Mouse (Mus musculus): ENCODE measurements around the gene Cpne8. TPM values are rescaled to one million over a fixed set of nuclear protein-coding genes. Genes with fewer than 3 reads are reported as not detected.
"Not testable (repeated sequence)": the region's sequence is repeated elsewhere in the genome, so short reads cannot be mapped to it uniquely, and the experiment has no call there.

Cpne8 gene
- polyA plus RNA-seq, 1 experiment from 2014 or later, result 12.7 TPM

DNA sequence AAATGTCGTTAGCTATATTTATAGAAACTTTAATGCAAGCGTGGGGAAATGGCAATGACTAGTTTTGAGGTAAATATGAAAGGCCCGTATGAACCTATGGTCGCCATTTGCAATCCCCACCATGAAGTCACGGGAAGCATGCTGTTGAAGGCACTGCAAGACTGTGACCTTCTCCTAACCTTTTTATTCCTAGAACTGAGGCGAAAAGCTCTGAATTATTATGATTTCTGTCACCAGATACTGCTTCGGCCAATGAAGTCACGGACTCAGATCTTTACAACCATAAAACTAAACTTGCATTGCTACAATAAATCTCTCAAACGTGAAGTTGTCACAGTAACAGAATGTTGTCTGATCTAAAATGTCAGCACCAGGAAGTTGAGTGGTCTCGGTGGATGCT lies 33.4 kb downstream of the Cpne8 start:
- no peak overlapping the region for H3K27ac ChIP-seq (ENCODE audit: low read depth, low read length)
- no peaks in the 10 kb centered on the region for H3K36me3 ChIP-seq (ENCODE audit: control insufficient read depth, insufficient read depth, low read length)
- WGBS, result 76% methylated on average over 10 of the region's 10 CpGs
- no peak overlapping the region for H3K4me2 ChIP-seq (replicated peaks; ENCODE audit: low read depth, low read length)
- no peak overlapping the region for H3K9ac ChIP-seq (ENCODE audit: low read depth, low read length)
- H3K4me3 ChIP-seq (ENCODE audit: low read length), result no peak overlapping the region
- no peak for ATAC-seq (ENCODE audit: low FRiP score, low TSS enrichment)
- no peaks in the 10 kb centered on the region; the same call in 1 of the 2 replicates for H3K9me3 ChIP-seq (ENCODE audit: control insufficient read depth, low read length)
- H3K4me1 ChIP-seq (ENCODE audit: control insufficient read depth, insufficient read depth, low read length), result no peaks in the 10 kb centered on the region
- no peaks in the 10 kb centered on the region for H3K27me3 ChIP-seq (ENCODE audit: control insufficient read depth, insufficient read depth, low read length)

DNA sequence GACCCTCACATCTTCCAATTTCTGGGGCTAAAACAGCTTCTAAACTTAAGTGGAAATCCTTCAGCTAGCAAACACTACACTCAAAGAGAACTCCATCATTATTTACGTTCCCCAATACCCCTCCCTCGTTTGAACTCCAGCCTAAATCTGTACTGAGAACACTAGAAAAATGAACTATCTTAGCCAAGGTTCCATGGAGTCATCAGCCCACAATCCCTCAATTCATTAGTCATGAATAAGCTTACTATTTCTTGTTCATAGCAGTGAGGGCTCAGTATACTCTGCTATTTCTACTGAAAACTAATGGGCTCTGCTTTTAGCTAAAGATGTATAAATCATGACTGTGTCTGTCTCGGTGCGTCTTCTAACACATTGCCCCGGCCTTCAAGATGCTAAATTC lies 55.0 kb downstream of the Cpne8 start:
- no peak for ATAC-seq (ENCODE audit: low FRiP score, low TSS enrichment)
- no peak overlapping the region for H3K4me2 ChIP-seq (replicated peaks; ENCODE audit: low read depth, low read length)
- H3K27ac ChIP-seq (ENCODE audit: low read depth, low read length), result no peak overlapping the region
- H3K9me3 ChIP-seq (ENCODE audit: control insufficient read depth, low read length), result no peaks in the 10 kb centered on the region
- H3K36me3 ChIP-seq (ENCODE audit: control insufficient read depth, insufficient read depth, low read length), result no peaks in the 10 kb centered on the region
- no peaks in the 10 kb centered on the region for H3K4me1 ChIP-seq (ENCODE audit: control insufficient read depth, insufficient read depth, low read length)
- H3K9ac ChIP-seq (ENCODE audit: low read depth, low read length), result no peak overlapping the region
- H3K27me3 ChIP-seq (ENCODE audit: control insufficient read depth, insufficient read depth, low read length), result no peaks in the 10 kb centered on the region
- H3K4me3 ChIP-seq (ENCODE audit: low read length), result no peak overlapping the region
- 71% methylated on average over 5 of the region's 5 CpGs for WGBS

DNA sequence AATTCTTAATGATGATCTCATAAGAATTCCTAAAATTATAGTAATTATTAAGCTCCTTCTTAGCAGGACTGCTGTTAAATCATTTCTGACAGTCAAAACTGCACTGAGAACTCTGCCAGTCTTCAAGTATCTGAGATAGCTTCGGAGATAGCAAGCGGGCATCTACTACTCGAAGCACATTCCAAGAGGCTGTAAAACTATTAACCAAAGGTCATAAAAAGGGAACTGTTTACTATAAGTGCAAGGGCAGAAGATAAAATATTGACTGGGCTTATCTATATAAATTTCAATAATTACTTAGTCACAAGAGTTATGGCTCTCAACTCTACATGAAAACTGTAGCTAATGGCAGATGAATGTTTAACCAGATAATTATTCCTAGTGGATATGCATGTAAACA lies 57.2 kb downstream of the Cpne8 start:
- Histone ChIP-seq H3K4me1 (ENCODE audit: control insufficient read depth, insufficient read depth, low read length) (no peaks in the 10 kb centered on the region), H3K9ac (ENCODE audit: low read depth, low read length) (no peak overlapping the region), H3K36me3 (ENCODE audit: control insufficient read depth, insufficient read depth, low read length) (no peaks in the 10 kb centered on the region), H3K4me2 (replicated peaks; ENCODE audit: low read depth, low read length) (no peak overlapping the region), H3K9me3 (ENCODE audit: control insufficient read depth, low read length) (no peaks in the 10 kb centered on the region), H3K27me3 (ENCODE audit: control insufficient read depth, insufficient read depth, low read length) (no peaks in the 10 kb centered on the region), H3K27ac (ENCODE audit: low read depth, low read length) (no peak overlapping the region), H3K4me3 (ENCODE audit: low read length) (no peak overlapping the region)
- 70% methylated on average over 3 of the region's 3 CpGs for WGBS
- ATAC-seq (ENCODE audit: low FRiP score, low TSS enrichment), result no peak

DNA sequence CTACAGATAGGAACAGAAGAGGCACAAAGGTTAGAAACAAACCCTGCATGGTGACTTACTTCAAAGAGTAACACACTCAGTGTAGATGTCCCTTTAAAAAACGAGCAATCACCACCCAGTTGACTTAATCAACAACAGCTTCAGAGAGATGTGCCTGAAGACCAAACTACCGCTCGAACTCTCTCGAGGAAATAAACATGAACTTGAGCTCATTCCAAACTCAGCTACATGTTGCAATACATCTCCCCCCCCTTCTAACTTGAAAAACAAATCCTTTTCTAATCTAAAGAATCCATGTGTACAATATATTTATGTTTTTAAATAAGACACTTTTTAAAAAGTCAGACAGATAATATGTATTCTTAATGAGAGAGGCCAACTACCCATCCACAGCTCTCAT lies 59.5 kb downstream of the Cpne8 start:
- Histone ChIP-seq H3K9ac (ENCODE audit: low read depth, low read length) (no peak overlapping the region), H3K4me3 (ENCODE audit: low read length) (no peak overlapping the region), H3K4me2 (replicated peaks; ENCODE audit: low read depth, low read length) (no peak overlapping the region), H3K9me3 (ENCODE audit: control insufficient read depth, low read length) (no peaks in the 10 kb centered on the region), H3K27ac (ENCODE audit: low read depth, low read length) (no peak overlapping the region), H3K4me1 (ENCODE audit: control insufficient read depth, insufficient read depth, low read length) (no peaks in the 10 kb centered on the region), H3K27me3 (ENCODE audit: control insufficient read depth, insufficient read depth, low read length) (no peaks in the 10 kb centered on the region), H3K36me3 (ENCODE audit: control insufficient read depth, insufficient read depth, low read length) (no peaks in the 10 kb centered on the region)
- WGBS, result 75% methylated on average over 4 of the region's 4 CpGs
- ATAC-seq (ENCODE audit: low FRiP score, low TSS enrichment), result no peak

DNA sequence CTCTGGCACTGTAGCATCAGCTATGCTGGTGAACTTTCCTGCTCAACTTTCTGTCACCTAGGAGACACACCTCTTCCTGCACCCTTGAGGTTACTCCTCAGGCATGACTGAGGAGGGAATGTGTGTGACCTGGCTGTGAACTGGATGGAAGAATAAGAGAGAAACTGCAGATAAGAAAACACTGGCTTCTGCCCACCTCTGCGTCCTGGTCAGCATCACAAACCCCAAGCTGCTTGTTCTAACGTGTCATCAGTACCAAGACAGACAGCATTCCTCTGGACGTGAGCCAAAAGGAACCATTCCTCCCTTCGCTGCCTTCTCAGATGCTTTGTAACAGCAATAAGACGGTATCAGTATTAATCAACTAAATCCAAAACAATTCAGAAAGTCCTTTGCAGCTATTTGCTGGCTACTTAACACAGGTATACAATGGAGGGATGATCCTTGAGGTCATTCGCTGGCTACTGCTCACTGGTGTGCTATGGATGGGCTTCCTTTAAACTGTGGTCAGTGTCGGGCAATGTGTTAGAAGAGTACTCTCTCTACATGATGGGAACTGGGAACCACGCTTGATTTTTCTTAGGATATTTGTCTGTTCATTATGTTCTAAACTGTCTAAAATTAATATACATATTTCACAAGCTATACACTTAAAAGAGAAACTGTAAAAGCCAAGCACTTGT lies 63.0 kb downstream of the Cpne8 start:
- H3K4me3 ChIP-seq (ENCODE audit: low read length), result no peak overlapping the region
- no peaks in the 10 kb centered on the region for H3K9me3 ChIP-seq (ENCODE audit: control insufficient read depth, low read length)
- no peaks in the 10 kb centered on the region for H3K36me3 ChIP-seq (ENCODE audit: control insufficient read depth, insufficient read depth, low read length)
- H3K4me1 ChIP-seq (ENCODE audit: control insufficient read depth, insufficient read depth, low read length), result no peaks in the 10 kb centered on the region
- H3K27ac ChIP-seq (ENCODE audit: low read depth, low read length), result no peak overlapping the region
- H3K4me2 ChIP-seq (replicated peaks; ENCODE audit: low read depth, low read length), result no peak overlapping the region
- no peaks in the 10 kb centered on the region for H3K27me3 ChIP-seq (ENCODE audit: control insufficient read depth, insufficient read depth, low read length)
- H3K9ac ChIP-seq (ENCODE audit: low read depth, low read length), result no peak overlapping the region
- no peak for ATAC-seq (ENCODE audit: low FRiP score, low TSS enrichment)
- 56% methylated on average over 8 of the region's 8 CpGs for WGBS

DNA sequence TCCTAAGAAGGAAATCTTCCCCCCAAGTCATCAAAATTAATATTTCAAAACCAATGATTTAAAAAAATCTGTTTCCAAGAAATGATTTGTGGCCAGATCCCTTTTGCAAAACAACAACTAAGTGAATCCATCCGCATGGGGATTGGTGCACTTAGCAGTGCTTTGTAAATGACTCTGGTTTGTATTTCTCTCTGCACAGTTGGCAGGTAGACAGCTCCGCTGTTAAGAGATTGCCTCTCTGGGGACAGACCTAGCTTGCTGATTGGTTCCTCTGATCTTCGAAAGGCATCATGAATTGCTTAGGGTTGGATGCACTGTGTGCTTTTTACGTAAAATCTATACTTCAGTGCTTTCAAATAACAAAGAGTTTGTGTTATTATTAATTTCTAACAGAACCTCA lies 68.5 kb downstream of the Cpne8 start:
- 80% methylated on average over 4 of the region's 4 CpGs for WGBS
- not testable (repeated sequence) for H3K4me1 ChIP-seq (ENCODE audit: control insufficient read depth, insufficient read depth, low read length)

DNA sequence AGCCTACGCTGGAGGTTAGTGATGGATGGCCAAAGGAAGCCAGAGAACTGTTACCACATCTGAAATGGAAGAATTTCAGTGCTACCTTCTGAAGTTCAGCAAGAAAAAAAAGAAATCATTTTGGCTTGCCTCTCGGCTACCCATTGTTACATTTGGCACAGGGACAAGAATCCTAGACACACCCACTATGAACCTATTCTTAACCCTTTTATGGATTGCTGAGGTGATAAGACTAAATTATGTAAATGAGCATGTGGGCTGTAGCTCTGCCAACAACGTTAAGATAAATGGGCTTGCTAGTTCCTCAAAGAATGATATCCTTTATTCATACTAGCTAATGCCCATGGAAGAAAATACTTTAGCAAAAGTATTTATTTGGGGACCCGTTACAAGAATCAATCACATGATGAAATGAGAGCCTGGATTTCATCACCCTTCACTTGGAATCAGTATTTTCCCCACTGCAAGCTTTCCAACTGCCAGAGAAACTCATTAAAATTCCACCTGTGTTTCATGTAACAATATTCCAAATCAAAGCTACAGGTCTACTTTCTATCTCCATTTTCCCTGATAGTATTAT lies 69.3 kb downstream of the Cpne8 start:
- no peak overlapping the region for H3K4me3 ChIP-seq (ENCODE audit: low read length)
- no peak for ATAC-seq (ENCODE audit: low FRiP score, low TSS enrichment)

More for the DNA sequence above, 68.5 kb downstream of the Cpne8 start:
- not testable (repeated sequence) for H3K27ac ChIP-seq (ENCODE audit: low read depth, low read length); H3K27me3 ChIP-seq (ENCODE audit: control insufficient read depth, insufficient read depth, low read length); H3K36me3 ChIP-seq (ENCODE audit: control insufficient read depth, insufficient read depth, low read length); H3K4me3 ChIP-seq (ENCODE audit: low read length); H3K4me2 ChIP-seq (replicated peaks; ENCODE audit: low read depth, low read length); H3K9ac ChIP-seq (ENCODE audit: low read depth, low read length); ATAC-seq (ENCODE audit: low FRiP score, low TSS enrichment); H3K9me3 ChIP-seq (ENCODE audit: control insufficient read depth, low read length)

DNA sequence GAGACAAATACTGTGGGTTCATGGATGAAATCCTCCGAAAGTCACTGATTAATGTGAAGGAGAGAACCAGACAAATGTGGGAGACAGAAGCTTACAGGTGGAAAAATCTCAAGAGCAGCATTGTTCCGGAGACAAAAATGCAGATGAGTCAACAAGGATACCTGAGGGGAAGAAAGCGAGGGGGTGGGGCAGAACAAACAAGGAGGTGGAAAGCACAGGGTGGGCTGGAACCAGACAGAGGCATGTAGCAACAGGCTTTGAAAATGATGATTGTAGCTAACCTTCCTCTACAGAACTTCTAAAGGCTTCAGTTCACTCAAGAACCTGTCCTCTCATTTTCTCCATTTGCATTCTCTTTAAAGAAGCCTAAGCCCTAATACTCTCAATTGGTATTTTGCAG lies 70.9 kb downstream of the Cpne8 start:
- Histone ChIP-seq H3K4me1 (ENCODE audit: control insufficient read depth, insufficient read depth, low read length) (no peaks in the 10 kb centered on the region), H3K9me3 (ENCODE audit: control insufficient read depth, low read length) (no peaks in the 10 kb centered on the region), H3K36me3 (ENCODE audit: control insufficient read depth, insufficient read depth, low read length) (no peaks in the 10 kb centered on the region), H3K27me3 (ENCODE audit: control insufficient read depth, insufficient read depth, low read length) (no peaks in the 10 kb centered on the region), H3K9ac (ENCODE audit: low read depth, low read length) (no peak overlapping the region), H3K4me2 (replicated peaks; ENCODE audit: low read depth, low read length) (no peak overlapping the region), H3K4me3 (ENCODE audit: low read length) (no peak overlapping the region), H3K27ac (ENCODE audit: low read depth, low read length) (no peak overlapping the region)
- ATAC-seq (ENCODE audit: low FRiP score, low TSS enrichment), result no peak
- WGBS, result 80% methylated on average over 3 of the region's 3 CpGs

More for the DNA sequence above, 69.3 kb downstream of the Cpne8 start:
- Histone ChIP-seq H3K27ac (ENCODE audit: low read depth, low read length) (no peak overlapping the region), H3K9ac (ENCODE audit: low read depth, low read length) (no peak overlapping the region), H3K9me3 (ENCODE audit: control insufficient read depth, low read length) (no peaks in the 10 kb centered on the region), H3K27me3 (ENCODE audit: control insufficient read depth, insufficient read depth, low read length) (no peaks in the 10 kb centered on the region), H3K4me2 (replicated peaks; ENCODE audit: low read depth, low read length) (no peak overlapping the region), H3K36me3 (ENCODE audit: control insufficient read depth, insufficient read depth, low read length) (no peaks in the 10 kb centered on the region), H3K4me1 (ENCODE audit: control insufficient read depth, insufficient read depth, low read length) (no peaks in the 10 kb centered on the region)
- WGBS, result 50% methylated on average over 4 of the region's 4 CpGs

DNA sequence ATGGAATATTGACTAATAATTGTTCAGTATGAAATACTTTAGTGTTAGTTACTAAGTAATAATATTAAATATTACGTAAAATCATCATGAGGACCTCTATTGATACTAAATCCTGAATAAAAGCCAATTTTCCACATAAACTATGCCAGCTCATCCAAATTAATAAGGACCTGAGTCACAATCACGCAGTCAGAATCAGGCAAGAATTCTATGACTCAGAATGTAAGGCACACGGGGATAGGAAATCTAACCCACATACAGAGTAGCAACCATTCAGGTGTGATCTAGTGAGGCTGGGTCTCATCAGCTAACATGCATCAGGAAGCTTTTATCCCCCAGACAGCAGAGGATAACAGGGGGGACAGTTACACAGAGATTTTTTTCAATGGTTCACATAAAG lies 72.1 kb downstream of the Cpne8 start:
- Histone ChIP-seq H3K4me3 (ENCODE audit: low read length) (no peak overlapping the region), H3K4me1 (ENCODE audit: control insufficient read depth, insufficient read depth, low read length) (no peaks in the 10 kb centered on the region), H3K27ac (ENCODE audit: low read depth, low read length) (no peak overlapping the region), H3K9me3 (ENCODE audit: control insufficient read depth, low read length) (no peaks in the 10 kb centered on the region), H3K27me3 (ENCODE audit: control insufficient read depth, insufficient read depth, low read length) (no peaks in the 10 kb centered on the region), H3K9ac (ENCODE audit: low read depth, low read length) (no peak overlapping the region), H3K36me3 (ENCODE audit: control insufficient read depth, insufficient read depth, low read length) (no peaks in the 10 kb centered on the region), H3K4me2 (replicated peaks; ENCODE audit: low read depth, low read length) (no peak overlapping the region)
- no peak for ATAC-seq (ENCODE audit: low FRiP score, low TSS enrichment)
- 87% methylated on average over 3 of the region's 3 CpGs for WGBS

All from kidney, embryonic 14.5 days (tissue).